Mouse (Mus musculus) neural tube, embryonic 15.5 days (tissue): ENCODE measurements at regions not wholly inside any gene's neighbourhood (a gene's known extent, or its start where the extent isn't known, plus 50 kb on each side); places are given as distances from the start of the nearest gene placed in this dataset.

Source experiments
- ATAC-seq: fragments of 200-750 bp; cut with Nextera tagmentation; 2 replicates; pipeline ENCODE4 v1.8.0; 2017; ENCODE audit warnings: mild to moderate bottlenecking, moderate TSS enrichment, moderate library complexity; ENCODE audit not compliant: low FRiP score
- H3K27ac ChIP-seq: fragments of 300-500 bp; sonication (generic); replicated peaks from 2 replicates; pipeline ENCODE4 v1.5.1; 2015; ENCODE audit warnings: mild to moderate bottlenecking, inconsistent platforms
- H3K27me3 ChIP-seq: fragments of 300-500 bp; sonication (generic); replicated peaks from 2 replicates; pipeline ENCODE4 v1.6.1; 2015; ENCODE audit warnings: inconsistent platforms
- H3K36me3 ChIP-seq: fragments of 300-500 bp; sonication (generic); 2 replicates; pipeline ENCODE4 v1.6.1; 2015; ENCODE audit warnings: inconsistent platforms
- H3K4me1 ChIP-seq: fragments of 300-500 bp; sonication (generic); 2 replicates; pipeline ENCODE4 v1.6.1; 2015; ENCODE audit warnings: inconsistent platforms
- H3K4me2 ChIP-seq: fragments of 300-500 bp; sonication (generic); 2 replicates; pipeline ENCODE4 v1.6.1; 2015; ENCODE audit warnings: inconsistent platforms, mild to moderate bottlenecking, moderate library complexity
- H3K4me3 ChIP-seq: fragments of 300-500 bp; sonication (generic); replicated peaks from 2 replicates; pipeline ENCODE4 v1.5.1; 2015; ENCODE audit warnings: mild to moderate bottlenecking, inconsistent platforms
- H3K9ac ChIP-seq: fragments of 300-500 bp; sonication (generic); replicated peaks from 2 replicates; pipeline ENCODE4 v1.6.1; 2015; ENCODE audit warnings: mild to moderate bottlenecking, inconsistent platforms
- H3K9me3 ChIP-seq: fragments of 300-500 bp; sonication (generic); replicated peaks from 2 replicates; pipeline ENCODE4 v1.6.1; 2016; ENCODE audit warnings: inconsistent platforms
- WGBS: fragments of 180-500 bp; shearing (Covaris S2); methylation state at CpG from one replicate; pipeline ENCODE4 v1.1.7; 2015; ENCODE audit warnings: mixed read lengths; 5-methylcytosine and 5-hydroxymethylcytosine counted together

GRCm38 (mm10) chr6:89008614-89009171, 106.6 kb downstream of the Tpra1 start:
- Histone ChIP-seq H3K4me1 (peaks cover 45% of the 10 kb centered on the region), H3K27ac (peak overlapping the region; percentile 67), H3K9ac (peak overlapping the region; percentile 20; the same call in 1 of the 2 replicates), H3K9me3 (no peaks in the 10 kb centered on the region), H3K36me3 (no peaks in the 10 kb centered on the region), H3K4me3 (peak overlapping the region; percentile 15; the same call in 1 of the 2 replicates), H3K27me3 (no peaks in the 10 kb centered on the region), H3K4me2 (peak overlapping the region; percentile 50)
- WGBS: 3% methylated on average over 18 of the region's 18 CpGs
- ATAC-seq: peak; percentile 54

GRCm38 (mm10) chr6:89012998-89013689, 111.1 kb downstream of the Tpra1 start:
- Histone ChIP-seq H3K4me1 (peaks cover 38% of the 10 kb centered on the region), H3K9ac (no peak overlapping the region), H3K36me3 (no peaks in the 10 kb centered on the region), H3K4me2 (peak overlapping the region; percentile 9; the same call in 1 of the 2 replicates), H3K27me3 (no peaks in the 10 kb centered on the region), H3K4me3 (no peak overlapping the region), H3K27ac (peak overlapping the region; percentile 75), H3K9me3 (no peaks in the 10 kb centered on the region)
- peak; percentile 66; the same call in 1 of the 2 replicates for ATAC-seq
- 7% methylated on average over 12 of the region's 12 CpGs for WGBS

- Histone ChIP-seq H3K4me3 (no peak overlapping the region), H3K4me2 (no peak overlapping the region), H3K9ac (no peak overlapping the region), H3K27ac (peak overlapping the region; percentile 75), H3K9me3 (no peaks in the 10 kb centered on the region), H3K36me3 (no peaks in the 10 kb centered on the region), H3K4me1 (peaks cover 32% of the 10 kb centered on the region), H3K27me3 (no peaks in the 10 kb centered on the region)
- peak; percentile 12; the same call in 1 of the 2 replicates for ATAC-seq
- 40% methylated on average over 8 of the region's 8 CpGs for WGBS
Observed at GRCm38 (mm10) chr6:89013690-89014061, 111.6 kb downstream of the Tpra1 start.

GRCm38 (mm10) chr6:89024101-89024650, 122.1 kb downstream of the Tpra1 start:
- H3K9me3 ChIP-seq: no peaks in the 10 kb centered on the region
- H3K4me1 ChIP-seq: peaks cover 7% of the 10 kb centered on the region
- H3K4me3 ChIP-seq: no peak overlapping the region
- 16% methylated on average over 11 of the region's 11 CpGs for WGBS
- no peaks in the 10 kb centered on the region for H3K36me3 ChIP-seq
- peak; percentile 36; the same call in 1 of the 2 replicates for ATAC-seq
- peaks cover 43% of the 10 kb centered on the region for H3K27me3 ChIP-seq
- no peak overlapping the region for H3K9ac ChIP-seq
- H3K27ac ChIP-seq: no peak overlapping the region
- H3K4me2 ChIP-seq: no peak overlapping the region

- Histone ChIP-seq H3K9me3 (no peaks in the 10 kb centered on the region), H3K36me3 (no peaks in the 10 kb centered on the region), H3K27ac (no peak overlapping the region), H3K4me2 (no peak overlapping the region), H3K4me3 (no peak overlapping the region), H3K4me1 (peaks cover 26% of the 10 kb centered on the region), H3K27me3 (peaks cover 18% of the 10 kb centered on the region; the same call in 1 of the 2 replicates), H3K9ac (no peak overlapping the region)
- 44% methylated on average over 5 of the region's 5 CpGs for WGBS
- no peak for ATAC-seq
Observed at GRCm38 (mm10) chr6:89033433-89034298, 131.6 kb downstream of the Tpra1 start.

- H3K36me3 ChIP-seq: no peaks in the 10 kb centered on the region
- H3K27ac ChIP-seq: no peak overlapping the region
- H3K9me3 ChIP-seq: no peaks in the 10 kb centered on the region
- 55% methylated on average over 3 of the region's 3 CpGs for WGBS
- H3K4me1 ChIP-seq: peaks cover 26% of the 10 kb centered on the region
- no peak overlapping the region for H3K4me2 ChIP-seq
- peaks cover 20% of the 10 kb centered on the region; the same call in 1 of the 2 replicates for H3K27me3 ChIP-seq
- H3K4me3 ChIP-seq: no peak overlapping the region
- ATAC-seq: no peak
- no peak overlapping the region for H3K9ac ChIP-seq
Observed at GRCm38 (mm10) chr6:89034455-89034854, 132.4 kb downstream of the Tpra1 start.

DNA sequence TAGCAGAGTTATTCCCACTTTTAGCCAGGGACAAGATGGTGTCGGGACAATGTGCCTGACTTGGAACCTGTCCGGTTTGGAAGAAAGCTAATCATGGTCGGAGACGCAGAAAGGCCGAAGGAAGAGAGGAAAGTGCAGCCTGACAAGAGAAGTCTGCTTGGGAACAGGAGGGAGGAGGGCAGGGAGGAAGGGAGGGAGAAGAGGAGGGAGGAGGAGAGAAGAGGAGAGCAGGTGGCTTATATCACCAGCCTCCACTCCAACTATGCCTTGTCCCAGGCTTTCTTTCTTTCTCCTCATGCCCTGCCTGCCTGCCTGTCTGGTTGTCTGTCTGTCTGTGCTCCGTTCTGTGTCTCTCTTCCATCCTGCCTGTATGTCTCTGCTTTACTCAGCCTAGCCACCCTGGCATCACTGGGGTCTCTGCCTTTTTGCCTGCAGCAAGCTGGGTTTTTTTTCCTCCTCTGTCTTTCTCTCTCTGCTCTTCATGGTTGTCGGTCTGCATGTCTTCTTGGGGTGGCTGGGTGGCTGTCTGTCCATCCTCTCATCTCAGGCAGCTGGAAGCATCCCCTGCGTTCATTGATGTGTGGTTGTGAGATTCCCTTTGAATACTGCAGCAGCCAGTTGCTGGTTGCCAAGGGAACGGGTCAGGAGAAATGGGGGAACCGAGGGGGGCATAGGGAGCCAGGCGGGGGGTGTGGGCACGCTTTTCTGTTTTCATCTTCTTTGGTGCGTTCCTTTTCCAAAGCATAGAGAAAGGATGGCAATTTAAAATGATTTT, 133.2 kb downstream of the Tpra1 start:
- peak; percentile 77; the same call in 1 of the 2 replicates for ATAC-seq
- no peak overlapping the region for H3K4me3 ChIP-seq
- H3K9ac ChIP-seq: peak overlapping the region; percentile 30
- H3K4me1 ChIP-seq: peaks cover 26% of the 10 kb centered on the region
- peaks cover 20% of the 10 kb centered on the region; the same call in 1 of the 2 replicates for H3K27me3 ChIP-seq
- no peaks in the 10 kb centered on the region for H3K9me3 ChIP-seq
- no peaks in the 10 kb centered on the region for H3K36me3 ChIP-seq
- peak overlapping the region; percentile 79 for H3K27ac ChIP-seq
- WGBS: 29% methylated on average over 13 of the region's 13 CpGs
- H3K4me2 ChIP-seq: peak overlapping the region; percentile 40

GRCm38 (mm10) chr6:89035836-89036156, 133.7 kb downstream of the Tpra1 start:
- peak; percentile 42; the same call in 1 of the 2 replicates for ATAC-seq
- 29% methylated on average over 4 of the region's 4 CpGs for WGBS
- peaks cover 26% of the 10 kb centered on the region for H3K4me1 ChIP-seq
- H3K4me2 ChIP-seq: peak overlapping the region; percentile 40
- peak overlapping the region; percentile 30; the same call in 1 of the 2 replicates for H3K9ac ChIP-seq
- H3K9me3 ChIP-seq: no peaks in the 10 kb centered on the region
- peak overlapping the region; percentile 79 for H3K27ac ChIP-seq
- no peaks in the 10 kb centered on the region for H3K36me3 ChIP-seq
- H3K4me3 ChIP-seq: no peak overlapping the region
- peaks cover 20% of the 10 kb centered on the region; the same call in 1 of the 2 replicates for H3K27me3 ChIP-seq

GRCm38 (mm10) chr6:89037392-89037791, 135.3 kb downstream of the Tpra1 start:
- peaks cover 13% of the 10 kb centered on the region; the same call in 1 of the 2 replicates for H3K27me3 ChIP-seq
- no peak for ATAC-seq
- H3K27ac ChIP-seq: no peak overlapping the region
- no peaks in the 10 kb centered on the region for H3K36me3 ChIP-seq
- 68% methylated on average over 2 of the region's 2 CpGs for WGBS
- H3K4me3 ChIP-seq: no peak overlapping the region
- no peak overlapping the region for H3K9ac ChIP-seq
- peaks cover 26% of the 10 kb centered on the region for H3K4me1 ChIP-seq
- H3K9me3 ChIP-seq: no peaks in the 10 kb centered on the region
- H3K4me2 ChIP-seq: no peak overlapping the region

DNA sequence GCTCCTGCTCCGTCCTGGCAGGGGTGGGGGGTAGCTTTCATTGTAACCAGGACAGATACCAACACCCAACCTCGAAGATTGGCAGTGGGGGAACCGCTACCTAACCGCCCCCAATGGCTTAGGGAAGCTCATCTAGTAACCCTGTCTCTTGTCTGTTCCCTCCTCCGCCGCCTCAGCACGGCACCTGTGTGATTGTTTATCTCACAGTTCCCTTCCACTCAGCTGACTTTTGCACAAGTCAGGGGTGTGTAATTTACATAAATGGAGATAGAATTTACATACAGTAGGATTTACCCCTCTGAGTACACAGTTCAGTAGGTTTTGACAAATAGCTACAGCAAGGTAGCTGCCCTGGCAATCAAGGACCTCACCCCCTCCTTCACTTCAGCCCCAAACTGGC, 135.8 kb downstream of the Tpra1 start:
- no peak overlapping the region for H3K27ac ChIP-seq
- no peak overlapping the region for H3K4me3 ChIP-seq
- H3K4me2 ChIP-seq: no peak overlapping the region
- H3K9me3 ChIP-seq: no peaks in the 10 kb centered on the region
- H3K4me1 ChIP-seq: peaks cover 26% of the 10 kb centered on the region
- peaks cover 13% of the 10 kb centered on the region; the same call in 1 of the 2 replicates for H3K27me3 ChIP-seq
- ATAC-seq: no peak
- H3K36me3 ChIP-seq: no peaks in the 10 kb centered on the region
- WGBS: 76% methylated on average over 7 of the region's 7 CpGs
- H3K9ac ChIP-seq: no peak overlapping the region

DNA sequence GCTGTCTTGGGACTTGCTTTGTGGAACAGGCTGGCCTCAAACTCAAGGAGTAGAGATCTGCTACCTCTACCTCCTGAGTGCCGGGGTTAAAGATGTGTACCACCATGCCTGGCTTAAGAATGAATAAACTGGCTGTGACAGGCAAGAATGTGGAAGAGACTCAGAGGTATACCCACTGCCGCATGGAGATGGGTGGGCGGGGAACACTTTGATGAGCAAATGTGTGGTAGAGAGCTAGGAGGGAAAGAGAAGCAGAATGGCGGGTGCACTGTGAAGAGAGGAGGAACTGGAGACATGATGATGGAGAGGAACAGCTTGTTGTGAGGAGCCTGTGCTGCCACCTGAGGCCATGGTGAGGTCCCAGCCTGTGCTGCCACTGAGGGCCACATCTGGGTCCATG, 138.9 kb downstream of the Tpra1 start:
- Histone ChIP-seq H3K4me1 (peaks cover 6% of the 10 kb centered on the region), H3K9me3 (no peaks in the 10 kb centered on the region), H3K36me3 (no peaks in the 10 kb centered on the region), H3K27ac (no peak overlapping the region), H3K4me2 (no peak overlapping the region), H3K9ac (no peak overlapping the region), H3K27me3 (peaks cover 9% of the 10 kb centered on the region; the same call in 1 of the 2 replicates), H3K4me3 (no peak overlapping the region)
- no peak for ATAC-seq
- 86% methylated on average over 4 of the region's 4 CpGs for WGBS
